Mouse (Mus musculus): Measurements from ENCODE around the gene 1700022I11Rik.

1700022I11Rik gene

DNA sequence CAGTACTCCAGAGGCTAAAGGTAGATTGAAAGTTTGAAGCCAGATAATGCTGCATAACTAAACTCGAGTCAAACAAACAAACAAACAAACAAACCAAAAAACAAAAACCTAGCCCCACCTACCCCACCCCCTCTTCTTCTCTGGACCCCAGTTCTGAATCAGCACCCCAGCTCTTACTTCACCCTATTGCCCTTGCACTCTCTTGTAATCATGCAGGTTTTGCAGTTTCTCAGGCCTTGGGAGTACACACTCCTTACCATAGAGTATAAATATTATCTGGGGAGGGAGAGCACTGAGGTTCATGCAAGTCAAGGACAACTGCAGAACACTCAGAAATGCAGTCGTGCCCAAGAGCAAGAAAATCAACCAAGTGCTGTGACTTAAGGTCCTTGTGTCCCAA lies 31.9 kb downstream of the 1700022I11Rik start:
- no peak for DNase-seq (ENCODE audit: low read depth)

DNA sequence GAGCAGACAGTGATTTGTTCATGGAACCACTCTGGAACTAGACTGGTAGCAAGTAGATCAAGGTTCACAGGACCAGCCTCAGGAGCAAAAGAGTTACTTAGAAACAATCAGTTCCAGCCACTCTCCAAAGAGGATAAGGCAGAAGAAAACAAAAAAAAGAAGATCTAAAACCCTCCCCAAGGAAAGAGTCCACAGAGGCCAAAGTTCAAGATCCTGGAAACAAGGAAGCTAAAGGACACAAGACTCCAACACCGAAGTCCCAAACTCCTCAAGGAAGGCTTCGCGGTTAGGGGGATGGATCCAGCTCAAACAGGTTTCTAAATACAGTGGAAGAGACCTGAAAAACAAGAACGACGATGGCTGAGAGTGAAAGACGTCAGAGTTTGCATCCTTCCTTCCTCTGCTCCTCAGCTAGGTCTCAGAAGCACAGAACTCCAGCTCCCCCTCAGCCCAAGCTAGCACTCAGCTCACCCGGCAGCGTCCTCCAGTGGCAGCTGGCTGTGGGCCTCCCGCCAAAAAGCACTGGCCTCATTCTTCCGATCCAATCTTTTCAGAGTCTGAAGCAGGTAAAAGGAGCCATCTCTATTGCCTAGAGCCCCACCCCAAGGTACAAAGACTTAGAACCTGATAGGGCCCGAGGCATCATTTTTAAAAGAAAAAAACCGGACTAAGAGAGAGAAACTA lies 33.5 kb downstream of the 1700022I11Rik start:
- DNase-seq (ENCODE audit: low read depth): no peak

DNA sequence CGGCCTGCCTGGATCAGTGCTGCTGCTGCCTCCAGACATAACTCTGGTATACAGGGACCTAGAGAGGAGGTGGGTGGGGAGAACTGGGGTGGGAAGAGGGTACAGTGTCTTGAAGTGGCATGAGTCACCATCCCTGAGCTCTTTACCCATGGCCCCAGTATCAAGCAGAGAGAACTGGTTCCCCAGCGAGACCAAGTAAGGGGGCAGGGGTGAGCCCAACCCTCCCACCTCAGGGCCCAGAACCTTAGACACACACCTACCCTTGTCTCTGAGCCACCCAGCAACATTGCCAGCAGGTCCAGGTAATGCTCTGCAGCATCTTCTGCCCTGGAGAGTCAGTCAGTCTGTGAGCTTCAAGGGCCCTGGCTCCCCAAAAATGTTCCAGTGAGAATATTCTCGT lies 35.5 kb downstream of the 1700022I11Rik start:
- DNase-seq (ENCODE audit: low read depth): no peak

DNA sequence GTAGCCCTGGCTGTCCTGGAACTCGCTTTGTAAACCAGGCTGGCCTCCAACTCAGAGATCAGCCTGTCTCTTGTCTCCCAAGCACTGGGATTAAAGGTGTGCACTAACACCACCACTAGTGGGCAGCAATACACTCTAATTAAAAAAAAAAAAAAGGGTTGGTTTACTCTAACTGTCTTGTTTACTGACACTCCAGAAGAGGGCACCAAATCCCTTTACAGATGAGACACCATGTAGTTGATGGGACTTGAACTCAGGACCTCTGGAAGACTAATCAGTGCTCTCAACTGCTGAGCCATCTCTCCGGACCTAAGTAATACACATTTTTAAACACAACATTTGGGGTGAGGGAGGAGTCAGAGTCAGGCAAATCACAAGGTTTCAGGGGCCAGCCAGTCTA lies 36.4 kb downstream of the 1700022I11Rik start:
- peak; percentile 86 for DNase-seq (ENCODE audit: low read depth)

DNA sequence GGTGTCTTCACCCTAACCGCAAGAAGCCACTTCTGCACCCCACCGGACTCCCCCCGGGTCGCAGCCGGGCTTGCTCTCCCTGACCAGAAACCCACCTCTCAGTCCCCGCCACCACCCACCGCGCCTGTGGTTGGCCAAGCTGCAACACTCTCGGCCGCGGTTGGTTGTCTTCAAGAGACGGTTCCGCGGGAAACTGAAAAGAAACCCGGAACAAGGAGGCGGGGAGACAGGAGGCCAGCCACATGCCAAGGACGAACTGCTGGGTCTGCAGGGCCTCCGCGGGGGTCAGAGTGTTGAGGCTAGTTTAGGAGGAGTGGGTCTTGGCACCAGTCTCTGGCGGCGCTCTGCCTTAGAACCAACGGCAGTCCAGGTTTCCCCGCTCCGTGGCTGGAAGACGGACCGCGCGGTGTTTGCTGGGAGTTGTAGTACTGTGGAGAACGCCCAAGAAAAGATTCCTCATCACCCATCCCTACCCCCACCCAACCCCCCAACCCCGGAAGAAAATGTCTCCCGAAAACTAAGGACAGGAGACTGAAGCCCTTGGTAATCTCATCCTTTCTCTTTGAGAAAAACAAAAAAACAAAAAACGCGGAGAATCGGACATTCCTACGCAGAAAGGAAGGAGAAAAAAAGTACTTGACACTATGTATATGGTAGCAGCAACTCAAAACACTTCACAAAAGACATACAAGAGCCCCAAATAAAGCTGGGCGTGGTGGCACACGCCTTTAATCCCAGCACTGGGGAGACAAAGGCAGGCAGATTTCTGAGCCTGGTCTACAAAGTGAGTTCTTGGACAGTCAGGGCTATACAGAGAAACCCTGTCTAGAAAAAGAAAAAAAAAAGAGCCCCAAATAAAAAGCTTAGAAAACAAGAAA lies 41.0 kb downstream of the 1700022I11Rik start, which contains the start of gene Fancg:
TSS of gene Fancg (minus strand) at position 346 of the 878 bp plus-strand sequence.
- DNase-seq (ENCODE audit: low read depth): peak; percentile 89

DNA sequence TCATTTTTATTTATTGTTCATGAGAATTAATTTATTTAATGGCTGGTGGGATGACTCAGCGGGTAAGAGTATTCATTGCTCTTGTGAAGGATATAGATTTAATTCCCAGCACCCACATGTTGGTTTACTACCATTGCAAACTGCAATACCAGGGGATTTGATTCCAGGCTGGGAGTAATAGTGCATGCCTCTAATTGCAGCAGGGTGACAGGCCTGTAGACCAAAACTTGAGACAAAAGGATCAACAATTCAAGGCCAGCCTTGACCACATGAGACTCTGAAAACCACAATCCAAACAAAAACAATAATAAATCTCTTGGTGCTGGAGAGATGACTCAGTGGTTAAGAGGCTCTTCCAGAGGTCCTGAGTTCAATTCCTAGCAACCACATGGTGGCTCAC lies 42.7 kb downstream of the 1700022I11Rik start:
- DNase-seq (ENCODE audit: low read depth): no peak

DNA sequence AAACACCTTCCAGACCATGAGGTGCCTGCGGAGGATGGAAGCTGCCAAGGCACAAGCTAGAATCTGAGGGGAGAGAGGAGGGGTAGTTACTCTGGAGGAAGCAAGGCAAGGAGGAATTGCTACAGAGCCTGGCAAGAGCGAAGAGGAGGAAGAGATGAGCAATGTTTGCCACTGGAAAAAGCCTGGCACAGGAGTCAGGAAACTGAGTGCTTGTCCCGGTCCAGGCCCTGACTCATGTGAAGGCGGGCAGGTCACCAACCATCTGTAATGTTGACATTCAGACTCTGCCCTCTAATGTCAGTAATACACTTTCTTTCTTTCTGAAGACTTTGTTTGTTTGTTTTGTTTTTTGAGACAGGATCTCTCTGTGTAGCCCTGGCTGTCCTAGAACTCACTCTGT lies 48.8 kb downstream of the 1700022I11Rik start:
- DNase-seq (ENCODE audit: low read depth): no peak

DNA sequence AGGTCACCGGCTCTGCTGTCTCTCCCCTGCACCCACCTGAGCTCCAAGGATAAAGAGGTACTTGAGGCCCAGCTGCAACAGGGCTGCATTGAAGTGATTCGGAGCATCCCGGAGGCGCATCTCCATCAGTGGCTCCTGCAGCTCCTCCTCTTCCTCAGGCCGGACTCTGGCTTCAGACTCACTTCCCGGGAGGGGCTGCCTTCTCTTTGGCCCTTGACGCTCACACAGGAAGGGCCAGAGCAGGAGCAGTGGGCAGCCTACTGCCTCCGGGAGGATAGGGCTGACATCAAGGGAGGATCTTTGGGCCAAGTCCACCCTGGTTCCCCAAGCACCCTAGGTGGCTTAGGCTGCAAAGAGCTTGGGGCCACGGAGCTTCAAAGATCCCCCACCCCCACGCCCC lies 49.8 kb downstream of the 1700022I11Rik start:
- no peak for DNase-seq (ENCODE audit: low read depth)

DNA sequence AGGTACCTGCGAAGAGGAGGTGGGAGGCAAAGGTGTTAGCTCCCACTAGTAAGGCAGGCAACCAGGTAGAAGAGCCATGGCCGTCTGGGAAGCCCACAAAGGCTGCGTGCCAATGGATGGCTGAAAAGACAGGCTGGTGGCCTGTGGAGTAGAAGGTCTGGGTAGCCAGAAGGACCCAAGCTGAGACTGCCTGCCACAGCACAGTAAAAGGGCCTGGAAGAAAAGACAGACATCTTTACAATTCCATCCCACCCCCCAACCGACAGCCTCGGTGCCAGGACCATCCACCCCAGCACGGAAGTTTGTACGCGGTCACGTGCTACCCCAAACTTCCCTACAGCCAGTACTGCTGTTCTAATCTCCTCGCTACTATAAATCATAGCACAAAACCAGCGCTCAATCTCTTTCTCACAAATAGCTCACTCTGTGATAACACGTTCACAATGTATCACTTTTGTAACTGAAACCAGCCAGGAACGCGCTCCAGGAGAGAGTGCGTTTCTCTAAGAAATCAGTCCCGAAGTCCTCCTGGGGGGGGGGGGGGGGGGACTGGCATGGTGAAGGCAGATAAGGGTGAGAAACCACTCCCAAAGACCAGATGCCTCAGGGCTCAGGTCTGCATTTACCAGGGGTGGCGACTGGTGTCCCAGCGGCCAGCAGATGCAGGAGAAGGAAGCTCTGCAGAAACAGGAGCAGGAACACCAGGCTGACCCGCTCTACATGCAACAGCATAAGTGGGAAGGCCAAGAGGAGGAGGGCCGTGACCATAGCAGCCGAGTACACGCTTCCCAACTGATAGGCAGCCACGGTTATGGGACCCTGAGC lies 50.4 kb downstream of the 1700022I11Rik start:
- no peak for DNase-seq (ENCODE audit: low read depth)

DNA sequence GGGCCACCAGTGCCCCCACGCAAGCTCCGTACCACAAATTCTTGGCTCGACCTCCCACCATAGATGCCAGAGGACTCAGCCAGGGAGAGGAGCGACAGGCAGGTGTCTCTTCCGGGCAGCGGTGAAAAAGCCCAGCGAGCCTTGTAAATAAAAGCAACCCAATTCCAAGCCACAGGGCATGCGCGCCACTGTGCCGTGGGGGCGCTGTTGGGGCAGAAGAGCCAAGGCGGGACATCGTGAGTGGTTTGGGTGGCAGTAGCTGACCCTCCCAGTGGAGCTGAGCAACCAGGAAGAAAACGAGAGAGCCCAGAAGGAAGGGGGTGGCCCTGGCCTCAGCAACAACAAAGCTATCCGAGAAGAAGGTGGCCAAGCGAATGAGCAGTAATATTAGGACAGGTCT lies 51.5 kb downstream of the 1700022I11Rik start:
- no peak for DNase-seq (ENCODE audit: low read depth)

DNA sequence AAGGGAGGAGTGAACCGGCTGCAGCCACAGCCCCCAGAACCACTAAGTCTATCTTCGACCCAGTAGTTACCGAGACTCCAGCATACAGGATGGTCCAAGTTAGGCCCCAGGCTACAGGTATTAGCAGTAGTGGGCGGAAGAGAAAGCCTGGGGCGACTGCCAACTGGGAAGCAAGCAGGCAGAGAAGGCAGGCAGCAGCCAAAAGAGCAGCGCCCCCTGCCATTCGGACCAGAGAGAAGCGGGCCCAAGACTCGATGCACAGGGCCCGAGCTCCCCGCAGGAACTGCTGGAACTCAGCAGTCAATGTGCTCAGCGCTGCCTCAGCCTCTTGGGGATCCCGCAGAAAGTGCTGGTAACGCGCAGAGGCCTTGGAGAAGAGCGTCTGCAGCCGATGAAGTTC lies 51.9 kb downstream of the 1700022I11Rik start:
- no peak for DNase-seq (ENCODE audit: low read depth)

DNA sequence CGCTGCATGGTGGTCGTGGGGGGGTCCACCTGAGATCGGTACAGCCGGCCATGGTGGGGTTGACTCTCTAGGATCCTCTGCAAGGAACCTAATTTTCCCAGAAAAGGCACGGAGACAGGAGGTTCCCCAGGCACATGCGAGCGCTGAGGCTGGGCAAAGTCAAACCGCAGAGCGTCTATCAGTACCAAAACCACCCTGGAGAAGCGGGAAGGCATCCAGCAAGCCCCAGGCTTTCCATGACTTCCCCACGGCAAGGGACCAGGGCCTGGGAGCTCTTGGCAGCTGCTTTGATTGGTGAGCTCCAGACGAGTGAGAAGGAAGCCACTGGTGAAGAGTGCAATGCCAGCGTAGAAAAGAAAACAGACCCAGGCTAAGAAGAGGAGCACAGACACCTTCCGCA lies 55.3 kb downstream of the 1700022I11Rik start:
- no peak for DNase-seq (ENCODE audit: low read depth)

DNA sequence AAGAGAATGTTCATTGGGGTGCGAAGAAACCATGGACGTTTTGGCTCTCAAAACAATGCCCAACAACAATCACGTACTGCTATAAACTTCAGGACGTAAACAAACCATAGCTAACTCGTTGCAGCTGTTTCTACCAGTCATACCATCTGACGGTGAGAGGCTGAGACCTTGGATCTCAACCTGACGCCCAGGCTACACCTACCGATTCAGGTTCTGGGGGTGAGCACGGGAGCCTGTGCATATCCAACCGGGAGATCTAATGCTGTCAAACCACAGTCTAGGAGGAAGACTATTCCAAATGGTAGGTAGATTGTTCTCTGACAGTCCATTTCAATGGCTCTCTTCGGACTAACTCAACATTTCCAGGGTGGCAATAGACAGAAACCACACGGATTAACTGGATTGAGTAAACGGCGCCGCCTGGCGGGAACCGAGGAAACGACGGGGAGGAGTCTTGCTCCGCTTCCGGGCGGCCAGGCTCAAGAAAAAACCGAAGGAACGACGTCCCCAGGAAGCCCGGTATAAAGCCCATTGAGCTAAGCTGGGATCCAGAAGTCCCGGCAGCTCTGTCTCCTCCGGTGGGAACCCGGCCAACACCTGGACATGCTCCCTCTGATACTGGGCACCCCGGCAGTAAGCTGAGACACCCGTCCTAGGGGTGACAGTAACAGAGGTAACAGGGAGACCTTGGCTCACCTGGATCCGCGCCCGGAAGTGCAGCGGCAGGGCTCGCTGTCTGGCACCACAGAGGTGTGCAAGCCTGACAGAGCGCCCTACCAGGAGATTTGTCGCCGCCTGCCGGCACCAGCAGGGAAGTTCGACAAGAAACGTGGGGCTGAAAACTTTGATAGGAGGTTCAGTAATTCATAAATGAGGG lies 55.9 kb downstream of the 1700022I11Rik start, which contains the start of gene Pigo:
TSS of gene Pigo (minus strand) at position 736 of the 877 bp plus-strand sequence.
- peak; percentile 97 for DNase-seq (ENCODE audit: low read depth)

DNA sequence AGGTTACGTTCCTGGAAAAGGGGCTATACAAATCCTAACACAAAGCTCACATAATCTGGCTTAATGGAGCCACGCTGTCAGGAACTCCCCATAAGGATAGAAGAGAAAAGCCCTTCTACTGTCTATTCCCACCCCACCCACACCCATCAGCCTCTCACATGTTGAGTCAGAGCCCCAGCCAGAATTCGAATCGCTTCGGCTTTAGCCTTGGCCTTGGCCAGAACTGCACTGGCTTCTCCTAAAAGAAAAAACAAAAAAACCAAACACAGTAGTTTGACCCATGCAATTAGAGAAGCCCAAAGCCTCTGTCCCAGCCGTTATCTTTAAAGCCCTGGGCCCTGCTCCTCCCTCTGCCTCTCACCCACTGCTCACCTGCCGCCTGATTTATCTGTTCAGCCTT lies 59.7 kb downstream of the 1700022I11Rik start:
- DNase-seq (ENCODE audit: low read depth): no peak

DNA sequence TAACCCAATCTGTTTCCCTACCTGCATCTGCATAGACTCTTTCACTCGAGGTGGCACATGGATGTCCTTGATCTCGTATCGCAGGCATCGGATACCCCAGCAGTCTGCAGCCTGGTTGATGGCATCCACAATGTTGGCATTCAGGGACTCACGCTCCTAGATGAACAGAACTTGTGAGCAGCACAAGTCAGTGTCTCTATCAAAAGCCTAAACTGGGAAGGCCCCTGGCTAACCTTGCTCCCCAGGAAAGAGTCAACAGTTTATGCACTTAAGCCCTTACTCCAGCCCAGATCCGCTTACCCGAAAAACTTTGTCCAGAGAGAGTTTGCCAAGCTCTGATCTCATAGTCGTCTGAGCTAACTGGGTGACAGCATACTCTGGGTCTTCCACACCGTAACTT lies 60.3 kb downstream of the 1700022I11Rik start:
- DNase-seq (ENCODE audit: low read depth): no peak

DNA sequence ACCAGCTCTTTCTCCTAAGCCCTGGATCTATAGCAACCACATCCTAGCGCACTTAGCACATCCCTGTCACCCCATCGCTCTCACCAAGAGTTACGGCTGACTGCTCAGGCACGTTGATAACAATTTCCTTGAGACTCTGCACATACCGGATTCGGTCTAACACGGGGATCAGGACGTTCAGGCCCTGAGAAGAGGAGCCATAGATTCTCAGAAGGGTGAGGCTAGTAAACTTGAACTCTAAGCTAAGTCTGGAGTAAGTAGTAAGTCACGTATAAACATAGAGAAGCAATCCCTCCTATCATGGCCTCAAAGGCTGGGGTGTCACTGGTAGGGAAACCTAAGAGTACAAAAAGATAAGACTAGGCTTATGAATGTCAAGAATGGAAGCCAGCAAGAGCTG lies 60.9 kb downstream of the 1700022I11Rik start:
- no peak for DNase-seq (ENCODE audit: low read depth)

DNA sequence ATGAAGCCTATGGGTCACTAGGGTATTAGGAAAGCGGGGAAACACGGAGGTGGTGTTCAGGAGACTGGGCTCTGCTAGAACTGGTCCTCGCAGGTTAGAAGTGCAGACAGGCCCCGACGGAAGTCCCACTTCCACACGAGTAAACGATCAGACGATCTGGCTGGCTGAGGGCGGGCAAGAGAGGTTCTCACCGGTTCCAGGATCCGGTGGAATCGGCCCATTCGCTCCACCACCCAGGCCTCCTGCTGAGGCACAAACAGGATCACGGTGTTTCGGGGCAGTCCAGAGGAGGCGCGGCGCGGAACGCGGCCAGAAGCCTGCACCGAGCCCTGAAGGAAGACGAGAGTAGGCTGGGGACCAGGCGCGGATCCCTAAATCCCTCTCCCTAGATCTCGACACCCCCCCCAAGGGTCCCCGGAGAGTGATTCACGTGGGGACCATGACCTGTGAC lies 61.4 kb downstream of the 1700022I11Rik start:
- DNase-seq (ENCODE audit: low read depth): no peak

DNA sequence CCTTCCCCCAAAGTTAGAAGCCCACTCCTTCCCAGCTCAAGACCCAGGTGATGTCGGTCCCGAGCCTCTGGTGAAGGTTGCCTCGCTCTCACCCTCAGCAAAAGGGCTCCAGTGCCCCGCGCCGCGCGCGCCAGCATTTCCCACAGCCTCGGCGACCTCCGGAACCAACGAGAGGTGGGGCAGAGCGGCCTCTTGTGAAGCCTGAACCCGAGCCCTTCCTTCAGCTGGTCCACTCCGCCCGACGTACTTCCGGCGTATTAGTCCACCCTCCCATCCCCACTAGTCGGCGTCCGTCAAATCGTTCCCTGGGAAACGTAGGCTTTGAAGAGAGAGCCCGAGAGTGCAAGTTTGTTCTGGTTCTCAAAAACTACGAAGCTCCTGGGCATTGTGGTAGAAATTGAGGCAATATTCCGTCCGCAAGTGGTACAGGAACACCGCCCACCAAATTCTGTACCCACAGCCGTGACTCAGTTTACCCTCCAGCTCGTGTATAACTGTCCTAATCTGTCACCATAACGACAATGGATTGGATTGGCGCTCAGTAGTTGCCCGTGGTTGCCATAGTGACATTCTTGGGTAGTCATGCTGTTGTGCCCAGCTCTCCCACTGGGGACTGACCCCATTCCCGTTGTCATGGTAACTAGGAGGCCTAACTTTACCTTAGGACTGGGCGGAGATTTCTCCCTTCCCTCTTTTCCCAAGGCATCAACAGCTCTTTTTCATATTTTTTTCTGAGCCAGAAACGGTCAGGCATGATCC lies 62.0 kb downstream of the 1700022I11Rik start, which contains the start of gene Stoml2:
TSS of gene Stoml2 (minus strand) at position 474 of the 759 bp plus-strand sequence.
- DNase-seq (ENCODE audit: low read depth): peak; percentile 92

DNA sequence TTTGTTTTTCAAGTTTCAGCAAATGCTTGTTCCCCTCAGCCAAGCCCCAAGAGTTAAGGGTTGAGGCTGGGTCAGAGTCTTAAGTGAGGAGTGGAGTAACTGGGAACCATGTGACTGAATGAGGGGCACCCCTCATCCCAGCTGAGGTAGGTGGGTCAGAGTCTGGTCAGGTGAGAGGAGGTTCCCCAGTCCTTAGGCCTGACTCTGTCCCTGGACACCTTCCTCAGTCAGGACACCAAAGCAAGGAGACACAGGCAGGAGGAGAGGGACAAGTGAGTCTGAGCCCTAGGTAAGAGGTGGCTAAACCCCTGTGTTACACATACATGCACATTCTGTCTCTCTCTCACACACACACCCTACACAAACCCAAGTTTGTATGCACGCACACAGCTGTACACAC lies 63.1 kb downstream of the 1700022I11Rik start:
- DNase-seq (ENCODE audit: low read depth): no peak
